Mouse (Mus musculus): Measurements from ENCODE around the gene Lyz1. TPM values are rescaled to one million over a fixed set of nuclear protein-coding genes. Genes with fewer than 3 reads are reported as not detected.

Lyz1 gene
- 0.19 and 0.26 TPM in 2 replicates for polyA plus RNA-seq (2012; rRNA removed)

DNA sequence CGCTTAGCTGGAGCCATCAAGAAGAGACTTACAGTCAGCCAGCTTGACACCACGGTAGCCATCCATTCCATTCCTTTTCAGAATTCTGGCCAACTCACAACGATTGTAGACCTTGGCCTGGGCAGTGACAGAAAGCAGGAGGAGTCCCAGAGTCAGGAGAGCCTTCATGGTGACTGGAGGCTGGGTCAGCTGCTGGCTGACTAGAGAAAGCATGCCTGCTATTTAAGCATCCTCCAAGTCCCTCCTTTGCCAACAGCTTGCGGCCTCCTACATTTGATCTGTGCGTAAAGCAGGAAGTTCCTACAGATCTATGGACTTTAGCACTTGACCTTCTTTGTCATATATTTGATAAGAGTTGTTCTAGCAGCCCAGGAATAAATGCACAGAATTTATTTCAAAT lies at the start of gene Lyz1:
TSS of gene Lyz1 (minus strand) at position 198 of the 400 bp plus-strand sequence.

DNA sequence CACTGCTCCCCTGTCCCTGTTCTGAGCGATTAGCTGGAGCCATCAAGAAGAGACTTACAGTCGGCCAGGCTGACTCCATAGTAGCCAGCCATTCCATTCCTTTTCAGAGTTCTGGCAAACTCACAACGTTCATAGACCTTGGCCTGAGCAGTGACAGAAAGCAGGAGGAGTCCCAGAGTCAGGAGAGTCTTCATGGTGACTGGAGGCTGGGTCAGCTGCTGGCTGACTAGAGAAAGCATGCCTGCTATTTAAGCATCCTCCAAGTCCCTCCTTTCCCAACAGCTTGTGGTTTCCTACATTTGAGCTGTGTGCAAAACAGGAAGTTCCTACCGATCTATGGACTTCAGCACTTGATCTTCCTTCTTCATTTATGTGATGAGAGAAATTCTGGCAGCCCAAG lies 10.6 kb downstream of the Lyz1 start, which contains the start of gene Lyz2:
TSS of gene Lyz2 (minus strand) at position 273 of the 400 bp plus-strand sequence.

DNA sequence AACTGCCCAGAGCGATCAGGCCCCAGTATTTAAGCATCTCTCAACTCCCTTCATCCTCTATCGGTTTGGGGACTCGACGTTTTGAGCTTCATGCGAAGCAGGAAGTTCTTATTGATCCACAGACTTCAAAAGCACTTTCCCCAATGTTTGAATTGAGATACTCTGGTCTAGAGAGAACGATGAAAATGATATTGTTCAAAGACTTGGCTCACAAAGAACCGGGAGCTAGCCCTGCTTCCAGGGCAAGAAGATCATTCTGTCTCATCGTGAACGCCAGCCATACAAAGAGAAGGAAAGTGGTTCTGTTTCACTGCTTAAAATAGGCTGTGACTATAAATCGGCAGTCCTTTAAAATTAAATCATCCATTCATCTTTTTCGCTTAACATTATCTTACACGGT lies 54.1 kb downstream of the Lyz1 start, which contains the start of gene 9530003J23Rik:
TSS of gene 9530003J23Rik (minus strand) at position 101 of the 400 bp plus-strand sequence.

Other genes starting within 250 kb of the Lyz1 start
- gene Lrrc10, start 247.5 kb downstream of the Lyz1 start, polyA plus RNA-seq (2012; rRNA removed) = 1.1 and 1.8 TPM in 2 replicates
- 328 TPM in 2 replicates for gene Cct2, start 229.1 kb downstream of the Lyz1 start, polyA plus RNA-seq (2012; rRNA removed)
- 22.6 and 35.0 TPM in 2 replicates for gene Frs2, start 144.3 kb downstream of the Lyz1 start, polyA plus RNA-seq (2012; rRNA removed)
- 136 and 193 TPM in 2 replicates for gene Yeats4, start 68.4 kb downstream of the Lyz1 start, polyA plus RNA-seq (2012; rRNA removed)
- not detected in 2 replicates for gene 9530003J23Rik, start 54.2 kb downstream of the Lyz1 start, polyA plus RNA-seq (2012; rRNA removed)
- gene Lyz2, start 10.5 kb downstream of the Lyz1 start, polyA plus RNA-seq (2012; rRNA removed) = 11.5 and 12.3 TPM in 2 replicates
- 134 and 180 TPM in 2 replicates for gene Cpsf6, start 87.1 kb upstream of the Lyz1 start, polyA plus RNA-seq (2012; rRNA removed)